Mouse (Mus musculus) right cerebral cortex, adult 2 months (tissue): ENCODE data around the gene Gpr68.

Source experiments
- DNase-seq, 2 experiments: peaks; one replicate each; pipeline ENCODE4 v3.0.0; 2021 to 2022; ENCODE audit warnings: low spot score in 2 of 2

Gpr68 gene

GRCm38 (mm10) chr12:100907598-100908297 lies at the start of gene Gpr68:
TSS of gene Gpr68 (minus strand) at chr12:100908198.
- no peak for DNase-seq

GRCm38 (mm10) chr12:100957257-100957656 lies 49.3 kb upstream of the Gpr68 start:
- no peak for DNase-seq

GRCm38 (mm10) chr12:100956825-100957224 lies 48.8 kb upstream of the Gpr68 start:
- DNase-seq, result no peak

- no peak for DNase-seq
Observed at GRCm38 (mm10) chr12:100956028-100956427, 48.0 kb upstream of the Gpr68 start.

- DNase-seq, result no peak
Observed at GRCm38 (mm10) chr12:100953926-100954325, 45.9 kb upstream of the Gpr68 start.

- DNase-seq, result peak; percentile 84 to 85
Observed at GRCm38 (mm10) chr12:100952193-100952931, 44.4 kb upstream of the Gpr68 start.

GRCm38 (mm10) chr12:100949146-100949545 lies 41.1 kb upstream of the Gpr68 start:
- DNase-seq, result no peak

GRCm38 (mm10) chr12:100948021-100948420 lies 40.0 kb upstream of the Gpr68 start:
- DNase-seq, result no peak

- DNase-seq, result no peak
Observed at GRCm38 (mm10) chr12:100945948-100946347, 38.0 kb upstream of the Gpr68 start.

- DNase-seq, result no peak
Observed at GRCm38 (mm10) chr12:100945501-100945900, 37.5 kb upstream of the Gpr68 start.

GRCm38 (mm10) chr12:100944921-100945336 lies 36.9 kb upstream of the Gpr68 start:
- no peak for DNase-seq

GRCm38 (mm10) chr12:100943146-100943545 lies 35.1 kb upstream of the Gpr68 start:
- DNase-seq, result no peak

- DNase-seq, result no peak
Observed at GRCm38 (mm10) chr12:100941361-100941760, 33.4 kb upstream of the Gpr68 start.

- no peak for DNase-seq
Observed at GRCm38 (mm10) chr12:100937441-100938360, 29.7 kb upstream of the Gpr68 start.

GRCm38 (mm10) chr12:100936737-100937136 lies 28.7 kb upstream of the Gpr68 start:
- no peak for DNase-seq

GRCm38 (mm10) chr12:100936116-100936515 lies 28.1 kb upstream of the Gpr68 start:
- DNase-seq, result peak; percentile 86 to 88

GRCm38 (mm10) chr12:100934796-100935195 lies 26.8 kb upstream of the Gpr68 start:
- DNase-seq, result no peak

- DNase-seq, result no peak
Observed at GRCm38 (mm10) chr12:100931653-100932052, 23.7 kb upstream of the Gpr68 start.

- no peak for DNase-seq
Observed at GRCm38 (mm10) chr12:100928286-100928685, 20.3 kb upstream of the Gpr68 start.

GRCm38 (mm10) chr12:100925644-100926619 lies 17.9 kb upstream of the Gpr68 start:
- peak; percentile 50 to 86 for DNase-seq
